Comparison of ENCODE assay signal across 13 mouse cellular contexts in the genomic region with DNA sequence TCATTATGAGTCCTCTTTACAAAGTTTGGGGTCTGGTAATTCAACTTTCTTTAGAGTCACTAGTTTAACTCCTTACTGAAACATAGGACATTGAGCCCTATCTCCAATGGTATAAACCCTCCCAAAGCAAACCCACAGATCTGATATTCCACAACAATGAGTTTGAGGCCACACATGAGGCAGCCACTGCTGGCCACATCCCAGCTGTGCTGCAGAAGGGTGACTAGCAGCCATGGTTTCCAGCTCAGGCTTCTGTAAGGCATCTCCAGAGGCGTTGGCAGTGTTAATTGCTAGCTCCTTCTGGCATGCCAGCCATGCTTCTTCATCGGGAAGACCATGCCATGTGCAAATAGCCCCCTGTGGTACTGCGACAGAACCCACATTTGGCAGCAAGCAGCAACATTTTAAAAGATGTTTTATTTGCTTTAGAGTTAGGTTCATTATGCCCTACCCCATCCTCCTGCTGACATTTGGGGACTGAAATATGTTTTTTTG.
"Had no signal": no experiment of that assay in that cellular context is flagged by ENCODE, and none has a peak within 500 bp of the region (broad histone marks: within the 10 kb centered on the region; RNA-seq: fewer than 3 reads in every experiment).

No protein-coding gene starts in this region.

- H3K27me3 ChIP-seq: liver, embryonic 13.5 days; megakaryocyte, embryonic 14.5 days; midbrain, embryonic 13.5 days had no signal

- H3K4me3 ChIP-seq: liver, embryonic 13.5 days; megakaryocyte, embryonic 14.5 days; midbrain, embryonic 10.5 days; midbrain, embryonic 13.5 days had no signal

- H3K27ac ChIP-seq: liver, embryonic 13.5 days; midbrain, embryonic 10.5 days; midbrain, embryonic 13.5 days had no signal

- H3K9ac ChIP-seq: liver, embryonic 13.5 days; lung, embryonic 14.5 days; midbrain, embryonic 13.5 days had no signal

- ATAC-seq: midbrain, embryonic 13.5 days; midbrain, embryonic 16.5 days had no signal

- H3K4me1 ChIP-seq: liver, embryonic 13.5 days; megakaryocyte, embryonic 14.5 days; midbrain, embryonic 13.5 days had no signal

- DNase-seq: kidney, adult 9 months; kidney, postnatal 14 days; kidney, postnatal 4 days; liver, embryonic 13.5 days; lung, embryonic 14.5 days; lung, postnatal 36 days; thymus, adult 18-20 months; thymus, postnatal 14 days; thymus, postnatal 4 days had no signal

- H3K4me2 ChIP-seq: liver, embryonic 13.5 days; lung, embryonic 14.5 days; midbrain, embryonic 13.5 days had no signal

- H3K9me3 ChIP-seq: liver, embryonic 13.5 days; midbrain, embryonic 10.5 days; midbrain, embryonic 13.5 days had no signal

- H3K36me3 ChIP-seq: liver, embryonic 13.5 days; midbrain, embryonic 10.5 days; midbrain, embryonic 13.5 days had no signal
